Mouse (Mus musculus): ENCODE measurements around the gene Usp21.
A peak's percentile ranks its signal among the peaks of the same experiment; 100 is the strongest.

Usp21 gene

DNA sequence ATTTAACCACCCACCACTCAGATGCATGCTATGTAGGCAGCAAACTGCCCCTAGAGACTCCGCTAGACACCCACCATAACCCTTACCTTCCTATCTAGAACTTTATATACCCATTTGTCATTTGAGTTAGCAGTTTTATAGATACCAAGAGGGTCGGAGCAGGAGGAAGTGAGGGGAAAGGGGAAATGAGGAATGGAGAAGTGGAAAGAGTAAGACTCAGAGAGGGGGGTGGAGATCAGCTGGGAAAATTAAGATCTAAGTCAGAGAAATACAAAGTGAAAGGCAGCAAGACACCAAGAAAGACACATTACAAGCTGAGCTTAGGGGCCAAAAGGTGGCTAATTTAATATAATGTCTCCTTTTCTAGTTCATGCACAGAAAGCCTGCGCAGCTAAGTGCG lies 53.3 kb downstream of the Usp21 start:
- peaks cover 52% of the 10 kb centered on the region for H3K4me1 ChIP-seq (replicated peaks; ENCODE audit: low read depth, low read length)
- no peaks in the 10 kb centered on the region for H3K9me3 ChIP-seq (ENCODE audit: low read length)
- TF ChIP-seq CTCF (conservative IDR thresholded peaks at IDR 0.05; ENCODE audit: low read length) = no peak
- no peak for TF ChIP-seq NANOG (IDR thresholded peaks at IDR 0.05; ENCODE audit: borderline replicate concordance, low read length)
- no peak for TF ChIP-seq POU5F1 (IDR thresholded peaks at IDR 0.05; ENCODE audit: borderline replicate concordance, low read length)
- peak overlapping the region; percentile 23; the same call in 1 of the 2 replicates for H3K4me3 ChIP-seq (replicated peaks; ENCODE audit: low read length)
- H3K36me3 ChIP-seq (ENCODE audit: insufficient read depth, low read length) = peaks cover 53% of the 10 kb centered on the region
- H3K27me3 ChIP-seq (ENCODE audit: insufficient read depth, low read length) = no peaks in the 10 kb centered on the region

DNA sequence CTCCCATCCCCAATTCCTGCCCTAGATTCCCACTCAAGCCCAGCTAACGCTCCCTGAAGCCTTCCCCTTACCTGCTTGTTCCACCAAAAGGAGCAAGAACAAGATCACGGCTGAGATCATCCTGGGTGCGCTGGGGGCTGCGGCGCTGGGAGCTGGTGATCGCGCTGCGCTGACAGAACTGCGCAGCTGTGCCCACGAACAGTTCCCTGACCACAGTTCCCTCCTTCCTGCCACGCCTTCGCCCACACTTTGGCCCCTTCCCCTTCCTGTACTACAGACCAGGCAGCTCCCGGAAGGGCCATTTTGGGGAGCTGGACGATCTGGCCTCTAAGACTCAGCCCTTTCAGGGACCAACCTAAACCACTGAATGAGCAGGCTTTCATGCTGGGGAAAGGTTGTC lies 53.7 kb downstream of the Usp21 start, which contains the start of gene Fcer1g:
Gene Fcer1g (minus strand): TSS at position 240 of the 400 bp plus-strand sequence.
- Histone ChIP-seq H3K9me3 (ENCODE audit: low read length) (no peaks in the 10 kb centered on the region), H3K27me3 (ENCODE audit: insufficient read depth, low read length) (no peaks in the 10 kb centered on the region), H3K36me3 (ENCODE audit: insufficient read depth, low read length) (peaks cover 49% of the 10 kb centered on the region), H3K4me3 (replicated peaks; ENCODE audit: low read length) (peak within 1 kb of the TSS; percentile 23; the same call in 1 of the 2 replicates), H3K4me1 (replicated peaks; ENCODE audit: low read depth, low read length) (peaks cover 52% of the 10 kb centered on the region)
- TF ChIP-seq NANOG (IDR thresholded peaks at IDR 0.05; ENCODE audit: borderline replicate concordance, low read length) (no peak), POU5F1 (IDR thresholded peaks at IDR 0.05; ENCODE audit: borderline replicate concordance, low read length) (no peak), CTCF (conservative IDR thresholded peaks at IDR 0.05; ENCODE audit: low read length) (no peak)

DNA sequence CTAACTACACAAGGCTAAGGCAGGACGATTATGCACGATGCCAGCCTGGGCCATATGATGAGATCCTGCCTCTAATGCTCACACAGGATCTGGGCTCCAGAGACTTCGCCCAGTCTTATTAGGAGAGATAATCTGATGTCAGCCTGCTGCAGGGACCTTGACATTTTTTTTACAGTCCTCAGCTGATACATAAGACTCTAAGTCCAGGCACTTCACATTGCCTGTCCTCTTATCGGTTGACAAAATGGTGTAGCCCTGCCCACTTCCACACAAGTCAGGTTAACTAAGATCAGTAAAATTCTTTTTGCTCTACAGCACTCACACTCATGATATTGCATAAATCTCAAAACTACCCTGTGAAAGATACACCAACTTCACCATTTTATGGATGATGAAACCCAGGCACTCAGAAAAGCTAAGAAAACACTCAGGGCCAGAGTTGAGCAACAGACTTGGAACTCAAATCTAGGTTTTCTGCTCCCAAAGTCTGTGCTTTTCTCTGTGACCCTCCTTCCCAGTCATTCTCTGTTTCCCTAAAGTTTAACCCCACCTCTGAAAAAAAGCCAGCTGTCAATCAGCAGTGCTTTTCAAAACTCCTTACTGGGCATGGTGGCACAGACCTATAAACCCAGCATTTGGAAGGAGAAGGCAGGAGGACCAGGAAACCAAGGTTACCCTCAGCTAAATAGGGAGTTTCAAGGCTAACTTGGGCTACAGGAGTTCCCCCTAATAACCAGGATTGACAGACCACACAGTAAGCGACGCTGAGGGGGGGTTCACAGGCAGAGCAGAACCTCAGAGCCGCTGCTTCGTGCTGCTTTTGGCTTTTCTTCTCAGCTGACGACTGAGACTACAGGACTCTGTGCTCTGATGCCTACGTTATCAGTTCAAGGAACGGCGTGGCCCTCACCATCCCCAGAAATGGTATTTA lies 54.7 kb downstream of the Usp21 start:
- no peak overlapping the region for H3K4me3 ChIP-seq (replicated peaks; ENCODE audit: low read length)
- no peaks in the 10 kb centered on the region for H3K9me3 ChIP-seq (ENCODE audit: low read length)
- TF ChIP-seq CTCF (conservative IDR thresholded peaks at IDR 0.05; ENCODE audit: low read length) = no peak
- TF ChIP-seq NANOG (IDR thresholded peaks at IDR 0.05; ENCODE audit: borderline replicate concordance, low read length) = no peak
- no peak for TF ChIP-seq POU5F1 (IDR thresholded peaks at IDR 0.05; ENCODE audit: borderline replicate concordance, low read length)
- peaks cover 39% of the 10 kb centered on the region for H3K36me3 ChIP-seq (ENCODE audit: insufficient read depth, low read length)
- peaks cover 49% of the 10 kb centered on the region for H3K4me1 ChIP-seq (replicated peaks; ENCODE audit: low read depth, low read length)
- no peaks in the 10 kb centered on the region for H3K27me3 ChIP-seq (ENCODE audit: insufficient read depth, low read length)

DNA sequence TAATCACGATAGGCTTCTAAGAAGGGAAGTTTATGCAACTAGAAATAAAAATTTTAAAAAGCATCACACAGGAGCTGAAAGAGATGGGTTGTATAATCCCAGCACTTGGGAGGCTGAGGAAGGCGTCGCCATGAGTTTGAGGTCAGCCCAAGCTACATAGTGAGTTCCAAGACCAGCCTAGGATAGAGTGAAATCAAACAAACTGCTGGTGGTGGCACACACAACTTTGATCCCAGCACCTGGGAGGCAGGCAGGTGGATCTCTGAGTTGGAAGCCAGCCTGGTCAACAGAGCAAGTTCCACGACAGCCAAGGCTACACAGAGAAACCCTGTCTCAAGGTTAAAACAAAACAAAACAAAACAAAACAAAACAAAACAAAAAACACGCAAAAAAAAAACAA lies 55.4 kb downstream of the Usp21 start:
- Histone ChIP-seq H3K9me3 (ENCODE audit: low read length) (no peaks in the 10 kb centered on the region), H3K36me3 (ENCODE audit: insufficient read depth, low read length) (peaks cover 32% of the 10 kb centered on the region), H3K4me3 (replicated peaks; ENCODE audit: low read length) (no peak overlapping the region), H3K4me1 (replicated peaks; ENCODE audit: low read depth, low read length) (peaks cover 51% of the 10 kb centered on the region), H3K27me3 (ENCODE audit: insufficient read depth, low read length) (no peaks in the 10 kb centered on the region)
- TF ChIP-seq CTCF (conservative IDR thresholded peaks at IDR 0.05; ENCODE audit: low read length) (no peak), POU5F1 (IDR thresholded peaks at IDR 0.05; ENCODE audit: borderline replicate concordance, low read length) (no peak), NANOG (IDR thresholded peaks at IDR 0.05; ENCODE audit: borderline replicate concordance, low read length) (no peak)

Data from E14TG2a.4 (cell line).